Mouse (Mus musculus) A20 (cell line): ENCODE measurements at regions not wholly inside any gene's neighbourhood (a gene's known extent, or its start where the extent isn't known, plus 50 kb on each side); places are given as distances from the start of the nearest gene placed in this dataset.
A peak's percentile ranks its signal among the peaks of the same experiment; 100 is the strongest.

Experiments
- DNase-seq: peaks from one replicate; pipeline ENCODE4 v3.0.0-alpha.2; 2011; ENCODE audit warnings: low read depth, low spot score

- no peak for DNase-seq
Observed at GRCm38 (mm10) chr13:16315689-16316088, 304.0 kb downstream of the Inhba start.

GRCm38 (mm10) chr13:16316581-16316980 lies 304.9 kb downstream of the Inhba start:
- no peak for DNase-seq

- no peak for DNase-seq
Observed at GRCm38 (mm10) chr13:16317412-16317811, 305.8 kb downstream of the Inhba start.

GRCm38 (mm10) chr13:16320392-16320791 lies 308.7 kb downstream of the Inhba start:
- no peak for DNase-seq

GRCm38 (mm10) chr13:16325661-16326060 lies 314.0 kb downstream of the Inhba start:
- no peak for DNase-seq

DNA sequence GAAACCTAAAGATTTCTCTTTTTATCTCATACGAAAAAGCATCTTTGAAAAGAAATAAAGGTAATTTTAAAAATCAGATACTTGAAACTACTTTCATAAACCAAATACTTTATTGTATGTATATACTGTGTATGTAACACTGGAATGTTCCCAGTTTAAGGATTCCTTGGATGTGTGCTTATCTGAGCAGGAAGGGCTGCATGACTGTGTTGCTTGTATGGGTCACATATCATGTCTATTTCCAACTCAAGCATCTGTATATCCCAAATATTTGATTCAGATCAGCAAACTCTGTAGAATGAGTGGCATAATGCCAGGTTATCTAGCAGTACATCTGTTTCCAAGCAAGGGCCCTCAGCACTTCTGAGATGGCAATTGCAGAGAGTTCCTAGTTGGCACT lies 330.1 kb downstream of the Inhba start:
- DNase-seq: no peak

GRCm38 (mm10) chr13:16342171-16342570 lies 330.5 kb downstream of the Inhba start:
- DNase-seq: no peak

GRCm38 (mm10) chr13:16343280-16343945 lies 331.8 kb downstream of the Inhba start:
- no peak for DNase-seq

DNA sequence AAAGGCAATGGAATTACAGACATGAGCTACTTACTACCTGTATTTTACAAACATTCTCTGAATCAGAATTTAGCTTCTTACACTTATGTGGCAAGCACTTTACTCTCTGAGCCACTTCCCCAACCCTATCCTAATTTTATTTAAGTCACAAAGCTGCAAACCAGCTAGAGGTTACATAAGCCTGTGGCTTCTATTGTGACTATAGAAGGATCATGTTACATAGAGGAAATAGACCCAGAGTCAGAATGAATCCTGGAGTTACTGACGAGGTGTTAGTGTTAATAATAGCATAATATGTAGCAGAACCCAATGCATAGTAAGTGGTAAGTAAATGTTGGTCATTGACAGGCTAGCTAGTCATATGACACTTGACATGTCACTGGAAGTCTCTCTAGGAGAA lies 337.7 kb downstream of the Inhba start:
- DNase-seq: no peak

DNA sequence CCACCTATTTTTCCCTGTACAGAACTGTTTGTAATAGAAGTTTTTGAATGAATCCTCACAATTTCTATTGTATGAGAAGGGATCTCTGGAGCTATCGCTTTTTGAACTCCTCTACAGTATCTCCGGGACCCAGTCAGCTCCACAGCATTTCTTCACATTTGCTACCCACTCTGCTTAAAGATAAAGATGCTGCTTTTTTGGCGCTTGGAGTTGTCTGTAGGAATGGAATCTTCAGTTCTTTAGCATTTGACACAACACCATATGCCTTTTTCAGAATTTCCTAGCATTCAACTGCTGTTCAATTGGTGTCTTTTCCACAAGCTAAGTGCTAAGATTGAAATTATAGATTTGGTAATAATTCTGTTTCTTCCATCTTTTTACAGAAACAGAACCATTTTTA lies 338.4 kb downstream of the Inhba start:
- DNase-seq: no peak

GRCm38 (mm10) chr13:16355316-16355715 lies 343.7 kb downstream of the Inhba start:
- DNase-seq: no peak

DNA sequence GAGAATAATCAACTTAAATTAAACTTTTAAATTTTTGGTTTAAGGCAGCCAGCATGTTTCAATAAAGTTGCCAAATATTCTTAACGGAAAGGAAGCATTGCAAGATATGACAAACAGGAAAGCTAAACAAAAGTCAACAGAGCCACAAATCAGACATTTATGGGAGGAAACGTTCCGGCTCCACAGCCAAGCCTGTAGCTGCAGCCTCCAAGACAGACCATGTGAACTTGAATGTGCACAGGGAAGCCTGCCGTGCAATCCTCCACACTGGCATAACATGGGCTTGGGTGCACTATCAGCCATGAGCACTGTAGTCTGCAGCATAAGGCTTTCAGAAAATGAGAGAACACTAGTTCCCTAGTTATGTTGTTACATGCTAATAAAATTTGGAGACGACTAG lies 367.8 kb downstream of the Inhba start:
- DNase-seq: no peak

DNA sequence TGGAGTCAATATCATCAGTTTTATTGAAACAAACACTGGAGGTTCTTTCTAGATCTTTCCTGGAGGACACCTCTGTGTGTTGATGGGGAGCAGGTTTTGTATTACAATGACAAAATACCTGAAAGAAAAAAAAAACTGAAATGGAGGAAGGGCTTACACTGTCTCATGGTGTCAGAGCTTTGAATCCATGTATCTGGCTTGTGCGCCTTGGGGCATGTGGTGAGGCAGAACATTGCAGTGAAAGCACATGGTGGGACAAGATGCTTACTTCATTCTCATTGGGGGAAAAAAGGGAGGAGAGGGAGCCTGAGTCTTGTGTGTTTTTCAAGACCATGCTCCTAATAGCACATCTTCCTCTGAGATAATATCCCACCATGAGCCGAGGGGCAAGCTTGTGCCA lies 368.3 kb downstream of the Inhba start:
- DNase-seq: no peak

- DNase-seq: no peak
Observed at GRCm38 (mm10) chr13:16382936-16383511, 371.4 kb downstream of the Inhba start.

GRCm38 (mm10) chr13:16416356-16417019 lies 404.8 kb downstream of the Inhba start:
- no peak for DNase-seq

GRCm38 (mm10) chr13:16424147-16424546 lies 412.5 kb downstream of the Inhba start:
- DNase-seq: no peak

DNA sequence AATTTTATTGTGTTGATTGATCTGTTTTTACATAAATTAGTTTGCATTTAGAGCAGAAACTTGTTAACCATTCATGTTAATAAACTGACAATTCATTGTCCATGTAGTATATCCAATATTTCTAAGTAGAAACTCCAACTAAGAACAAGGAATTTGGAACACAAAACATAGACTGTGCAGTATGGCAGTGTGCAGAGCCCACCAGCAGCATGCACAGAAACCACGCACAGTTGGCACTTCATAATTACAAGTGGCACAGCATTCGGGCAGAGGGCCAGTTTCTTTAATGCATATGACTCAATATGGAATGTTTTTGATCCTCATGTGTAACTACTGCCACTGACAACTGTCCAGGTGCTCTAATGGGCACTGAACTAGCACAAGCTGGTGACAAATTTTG lies 423.8 kb downstream of the Inhba start:
- DNase-seq: no peak

- DNase-seq: no peak
Observed at GRCm38 (mm10) chr13:16453234-16453633, 441.6 kb downstream of the Inhba start.

GRCm38 (mm10) chr13:16459743-16460142 lies 448.1 kb downstream of the Inhba start:
- DNase-seq: no peak

GRCm38 (mm10) chr13:16461681-16462080 lies 450.0 kb downstream of the Inhba start:
- no peak for DNase-seq

GRCm38 (mm10) chr13:16464823-16465222 lies 453.2 kb downstream of the Inhba start:
- no peak for DNase-seq

GRCm38 (mm10) chr13:16465317-16465716 lies 453.7 kb downstream of the Inhba start:
- peak; percentile 1 for DNase-seq

DNA sequence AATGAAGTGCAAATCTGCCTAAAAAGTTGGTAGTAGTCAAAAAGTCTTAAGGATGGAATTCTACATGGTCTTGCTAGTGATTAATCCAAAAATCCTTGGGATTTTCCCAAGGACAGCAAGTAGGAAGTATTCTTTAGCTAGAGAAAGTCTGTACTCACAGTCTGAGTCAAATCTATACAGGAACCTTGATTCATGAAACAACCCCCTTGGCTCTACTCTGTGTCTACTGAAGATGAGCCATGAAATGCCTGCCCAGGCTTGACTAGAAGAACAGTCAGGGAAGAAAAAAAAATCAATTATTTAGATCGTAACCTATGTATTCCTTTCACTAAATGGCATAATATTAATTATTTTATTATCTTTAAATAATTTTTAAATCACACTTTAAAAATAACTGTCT lies 454.2 kb downstream of the Inhba start:
- no peak for DNase-seq
